Mouse (Mus musculus) B cell, adult (primary cell): Measurements from ENCODE around the gene Gm20890. TPM values are rescaled to one million over a fixed set of nuclear protein-coding genes. Genes with fewer than 3 reads are reported as not detected.

ENCODE experiments used
- total RNA-seq: library from RNA; stranded (reverse); gene quantifications from 4 replicates; pipeline ENCODE4 v1.2.4, GENCODE M21; 2023; ENCODE audit not compliant: inconsistent age

The Gm20890 gene
- total RNA-seq: not detected in 4 replicates

GRCm38 (mm10) chrY:26776699-26777098 is at the start of gene Gm20890:
TSS of gene Gm20890 (minus strand) at chrY:26776799.

